Mouse (Mus musculus): ENCODE data around the gene Plcl1.

Gene Plcl1

DNA sequence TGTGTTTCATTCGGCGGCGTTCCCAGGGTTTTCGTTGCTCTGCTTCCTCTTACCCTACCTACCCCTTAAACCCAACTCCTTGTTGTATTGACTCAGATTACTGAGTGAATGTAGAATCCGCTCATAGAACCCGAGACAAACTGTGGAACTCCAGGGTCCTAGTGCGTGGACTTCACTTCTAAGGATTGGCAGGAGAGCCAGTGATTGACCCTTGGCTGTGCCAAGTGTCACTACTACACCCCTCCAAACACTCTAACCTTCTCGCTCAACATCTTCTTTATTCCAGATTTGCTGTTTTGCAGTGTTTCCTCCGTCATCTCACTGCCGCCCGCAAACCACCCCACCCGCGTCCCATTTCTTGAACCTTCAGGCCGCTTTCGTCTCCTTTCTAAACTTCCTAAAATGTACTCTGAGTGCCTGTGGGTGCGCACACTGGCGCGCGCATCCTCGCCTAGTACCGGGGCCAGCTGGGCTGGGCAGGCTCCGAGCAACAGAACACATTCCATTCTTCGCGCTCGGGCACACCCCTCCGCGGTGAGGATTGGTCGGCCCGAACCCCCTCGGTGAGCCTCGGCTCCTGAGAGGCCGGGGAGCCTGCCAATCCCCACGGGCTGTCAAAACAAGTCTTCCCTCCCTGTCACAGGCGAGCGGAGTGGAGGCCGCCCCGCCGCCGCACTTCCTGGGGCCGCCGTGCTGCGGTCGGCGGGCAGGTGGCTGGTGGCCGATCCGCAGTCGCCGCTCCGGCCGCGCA, at the start of gene Plcl1:
TSS of gene Plcl1 (plus strand) at position 650 of the 751 bp plus-strand sequence.
- in situ Hi-C loops (cut with MseI, MboI): loop anchor here (5.0 to 10.0 kb wide), 3 partner anchors 327 to 469 kb away; no protein-coding TSS in a partner anchor

GRCm38 (mm10) chr1:55362634-55363033, 43.1 kb upstream of the Plcl1 start:
- in situ Hi-C loops (cut with MseI, MboI): no loop called here

- in situ Hi-C loops (cut with MseI, MboI): no loop called here
Observed at GRCm38 (mm10) chr1:55363044-55363565, 42.6 kb upstream of the Plcl1 start, which contains the start of gene Boll. Boll (minus strand) TSS chr1:55363469.

DNA sequence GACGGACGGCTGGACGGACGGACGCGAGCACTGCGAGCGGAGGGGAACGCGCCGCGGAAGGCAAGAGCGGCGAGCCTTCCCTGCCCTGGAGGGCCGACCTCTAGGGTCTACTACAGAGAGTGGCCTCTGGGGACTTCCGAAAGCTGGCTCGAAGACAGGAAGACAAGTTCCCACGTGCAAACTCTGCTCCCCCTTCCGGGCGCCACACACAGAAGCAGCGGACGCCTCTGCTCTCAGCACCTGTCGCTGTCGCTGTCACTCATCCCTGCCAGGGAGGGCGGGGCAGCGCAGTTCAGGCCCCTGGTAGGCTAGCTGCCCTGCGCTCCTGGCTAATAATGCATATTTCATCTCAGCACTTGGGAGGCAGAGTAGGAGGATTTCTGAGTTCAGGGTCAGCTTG, 42.1 kb upstream of the Plcl1 start:
- in situ Hi-C loops (cut with MseI, MboI): no loop called here

DNA sequence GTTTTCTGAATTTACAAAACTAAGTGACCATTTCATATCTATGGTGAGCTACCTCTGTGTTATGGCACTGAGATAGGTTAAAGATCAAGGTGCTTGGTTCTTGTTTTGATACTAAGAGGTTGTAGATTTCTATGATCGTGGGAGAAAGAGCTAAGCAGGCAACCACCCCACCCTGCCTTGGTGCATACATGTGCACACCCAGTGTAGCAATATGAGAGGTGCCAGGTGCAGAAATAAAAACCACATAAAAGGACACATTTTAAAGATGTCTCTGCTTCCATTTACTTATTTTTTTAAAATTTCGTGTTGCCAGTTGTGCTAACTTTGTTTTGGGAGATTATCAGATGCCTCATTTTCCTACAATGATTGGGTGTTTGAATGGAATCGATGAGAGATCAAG, 33.1 kb upstream of the Plcl1 start:
- in situ Hi-C loops (cut with MseI, MboI): no loop called here

DNA sequence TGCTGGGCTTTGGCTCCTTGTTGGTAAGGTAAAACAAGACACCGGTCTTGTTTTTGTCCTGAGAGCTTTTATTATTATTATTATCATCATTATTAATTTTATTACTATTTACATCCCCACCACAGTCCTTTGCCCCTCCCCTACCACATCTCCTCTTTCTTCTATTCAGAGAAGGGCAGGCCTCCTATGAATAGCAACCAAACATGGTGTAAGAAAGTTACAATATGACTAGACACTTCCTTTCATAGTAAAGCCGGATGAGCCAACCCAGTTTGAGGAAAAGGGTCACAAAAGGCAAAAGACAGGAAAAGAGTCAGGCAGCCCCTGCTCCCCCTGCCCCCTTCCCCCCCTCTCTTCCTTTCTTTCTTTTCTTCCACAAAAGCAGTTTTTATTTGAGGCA, 25.2 kb upstream of the Plcl1 start:
- in situ Hi-C loops (cut with MseI, MboI): loop anchor here in 1 of 2 experiments (5.0 kb wide), 1 partner anchor 83 kb away; no protein-coding TSS in a partner anchor

DNA sequence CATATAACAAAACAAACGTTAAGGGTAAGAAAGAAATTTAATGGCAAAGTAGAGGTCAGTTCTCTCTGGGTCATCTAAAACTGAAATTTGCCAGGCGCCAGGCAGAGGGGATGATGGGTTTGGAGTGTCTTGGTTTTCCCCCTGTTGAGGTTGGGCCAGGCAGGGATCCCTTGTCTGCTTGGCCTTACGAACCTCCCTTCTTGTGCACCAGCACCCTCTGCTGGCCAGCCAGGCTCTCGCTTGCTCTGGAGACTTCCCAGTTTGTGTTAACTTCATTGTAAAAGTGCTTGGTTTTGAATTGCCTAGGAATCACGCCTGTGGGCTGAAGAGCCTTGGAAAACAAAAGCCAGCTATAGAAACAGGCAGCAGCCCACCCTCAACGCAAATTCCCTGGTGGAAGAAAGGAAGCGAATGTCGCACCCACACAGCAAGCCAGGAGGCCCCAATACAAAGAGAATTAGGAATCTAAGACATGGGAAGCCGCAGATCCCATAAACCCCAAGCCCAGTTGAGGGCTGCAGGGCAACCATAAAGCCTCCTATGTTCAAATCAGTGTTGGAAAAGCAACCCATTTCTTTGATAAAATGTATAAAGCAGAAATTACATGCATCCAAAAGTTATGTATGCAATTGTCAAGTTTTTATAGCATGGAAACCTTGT, 22.5 kb upstream of the Plcl1 start:
- in situ Hi-C loops (cut with MseI, MboI): loop anchor here in 1 of 2 experiments (5.0 kb wide), 1 partner anchor 86 kb away; no protein-coding TSS in a partner anchor

GRCm38 (mm10) chr1:55399891-55400290, 5.8 kb upstream of the Plcl1 start:
- in situ Hi-C loops (cut with MseI, MboI): loop anchor here (10.0 kb wide), 1 partner anchor 475 kb away; no protein-coding TSS in a partner anchor

- in situ Hi-C loops (cut with MseI, MboI): loop anchor here (10.0 kb wide), 1 partner anchor 470 kb away; no protein-coding TSS in a partner anchor
Observed at GRCm38 (mm10) chr1:55404439-55404838, 1.3 kb upstream of the Plcl1 start.

DNA sequence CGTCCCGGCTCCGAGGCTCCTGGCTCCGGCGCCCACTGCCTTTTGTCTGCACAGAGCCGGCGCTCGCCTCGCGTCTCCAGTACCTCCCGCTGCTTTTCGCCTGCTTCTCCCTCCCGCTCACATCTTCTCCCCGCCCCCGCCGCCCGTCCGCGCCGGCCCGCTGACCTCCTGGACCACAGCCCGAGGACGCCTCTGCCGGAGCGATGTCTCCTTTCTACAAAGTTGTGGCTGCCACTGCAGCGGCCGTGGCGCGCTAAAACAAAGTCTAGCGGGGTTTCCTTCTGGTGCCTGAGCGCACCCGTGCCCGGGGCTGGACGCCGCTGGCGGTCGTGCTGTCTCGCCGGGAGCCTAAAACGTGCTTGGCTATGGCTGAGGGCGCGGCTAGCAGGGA, 297 bp downstream of the Plcl1 start:
- in situ Hi-C loops (cut with MseI, MboI): loop anchor here (5.0 to 10.0 kb wide), 3 partner anchors 326 to 469 kb away; no protein-coding TSS in a partner anchor

GRCm38 (mm10) chr1:55406531-55407375, 1.0 kb downstream of the Plcl1 start:
- in situ Hi-C loops (cut with MseI, MboI): loop anchor here (5.0 to 10.0 kb wide), 3 partner anchors 326 to 468 kb away; no protein-coding TSS in a partner anchor

DNA sequence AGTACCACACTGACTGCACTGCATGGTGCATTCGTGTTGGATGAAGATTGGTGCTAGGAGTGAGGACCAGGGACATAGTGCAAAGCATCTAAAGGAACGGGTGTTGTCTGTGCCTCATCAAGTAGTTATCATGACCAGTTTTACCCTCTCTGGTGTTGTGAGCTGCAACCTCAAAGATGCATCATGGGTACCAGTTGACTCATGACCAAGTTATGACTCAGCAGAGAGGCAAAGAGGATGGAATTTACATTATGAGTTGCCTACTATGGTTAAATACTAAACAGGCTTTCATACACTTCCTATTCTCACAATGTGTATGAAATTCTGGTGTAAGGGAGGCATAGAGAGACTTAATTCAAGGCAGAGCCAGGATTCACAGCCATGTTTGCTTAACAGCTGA, 4.9 kb downstream of the Plcl1 start:
- in situ Hi-C loops (cut with MseI, MboI): no loop called here

GRCm38 (mm10) chr1:55411079-55411478, 5.4 kb downstream of the Plcl1 start:
- in situ Hi-C loops (cut with MseI, MboI): no loop called here

DNA sequence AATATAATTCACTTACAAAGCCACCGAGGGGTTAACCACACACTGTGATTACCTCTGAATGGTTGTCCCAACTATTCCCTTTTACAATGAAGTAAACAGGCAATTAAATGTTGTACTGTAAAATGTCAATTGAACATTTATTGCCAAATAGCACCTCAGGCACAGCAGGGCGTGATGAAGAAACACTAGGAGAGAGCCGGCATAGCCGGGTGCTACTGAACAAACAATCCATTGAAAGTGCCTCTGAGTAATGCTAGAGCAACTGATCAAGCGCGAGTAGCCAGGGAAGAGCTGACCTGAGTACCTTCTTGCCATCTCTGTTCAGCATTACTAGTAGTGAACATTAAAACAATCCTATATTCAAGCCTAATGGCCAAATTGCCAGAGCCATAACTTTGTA, 6.8 kb downstream of the Plcl1 start:
- in situ Hi-C loops (cut with MseI, MboI): no loop called here

DNA sequence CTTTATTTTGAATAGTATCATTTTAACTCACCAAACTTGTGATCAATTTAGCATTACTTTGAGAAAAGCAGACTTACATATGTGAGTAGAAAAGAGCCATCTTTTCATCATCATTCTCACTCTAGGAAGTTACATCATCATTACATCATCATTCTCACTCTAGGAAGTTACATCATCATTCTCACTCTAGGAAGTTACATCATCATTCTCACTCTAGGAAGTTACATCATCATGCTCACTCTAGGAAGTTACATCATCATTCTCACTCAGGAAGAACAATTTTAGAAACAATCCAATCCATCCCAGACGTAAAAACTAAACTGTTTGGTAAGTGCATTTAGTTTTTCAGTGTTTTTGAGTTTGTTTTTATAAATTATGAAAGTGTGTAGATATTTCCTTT, 7.8 kb downstream of the Plcl1 start:
- in situ Hi-C loops (cut with MseI, MboI): no loop called here

DNA sequence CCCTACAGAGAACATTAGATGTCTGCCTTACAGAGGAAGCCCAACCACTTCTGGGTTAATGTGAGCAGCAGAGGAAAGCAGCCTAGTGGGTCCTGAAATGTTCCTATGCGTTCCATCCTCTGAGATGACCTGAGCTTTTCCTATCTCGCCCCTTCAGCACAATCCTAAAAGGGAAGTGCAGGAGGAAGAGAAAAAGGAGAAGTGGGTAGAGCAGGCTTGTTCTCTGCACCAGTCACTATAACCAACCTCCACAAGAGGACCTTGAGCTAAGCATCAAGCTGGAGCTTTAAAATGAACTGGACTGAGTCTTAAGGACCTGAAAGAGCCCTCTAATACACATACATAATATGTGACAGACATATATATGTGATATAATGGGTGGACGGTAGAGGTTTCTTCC, 13.2 kb downstream of the Plcl1 start:
- in situ Hi-C loops (cut with MseI, MboI): no loop called here

GRCm38 (mm10) chr1:55427607-55428006, 21.9 kb downstream of the Plcl1 start:
- in situ Hi-C loops (cut with MseI, MboI): no loop called here

DNA sequence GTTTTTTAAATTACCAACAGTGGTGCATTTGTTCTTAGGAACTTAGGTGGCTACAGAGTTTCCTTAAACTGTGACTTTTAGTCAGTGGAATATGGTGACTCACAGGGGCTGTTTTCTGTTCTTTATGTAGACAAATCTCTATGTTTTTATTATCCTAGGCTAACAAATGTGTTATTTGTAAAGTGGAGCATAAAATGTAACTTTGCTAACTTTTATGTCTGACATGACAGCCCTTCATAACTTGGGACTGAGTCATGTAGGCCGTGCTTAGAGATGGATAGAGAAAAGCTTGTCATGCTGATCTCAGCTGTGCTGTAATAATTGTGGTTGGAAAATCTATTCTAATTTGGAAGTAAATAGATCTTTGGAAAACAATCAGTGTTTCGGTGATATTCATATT, 23.3 kb downstream of the Plcl1 start:
- in situ Hi-C loops (cut with MseI, MboI): no loop called here

GRCm38 (mm10) chr1:55429708-55430107, 24.0 kb downstream of the Plcl1 start:
- in situ Hi-C loops (cut with MseI, MboI): no loop called here

GRCm38 (mm10) chr1:55430587-55430986, 24.9 kb downstream of the Plcl1 start:
- in situ Hi-C loops (cut with MseI, MboI): no loop called here

DNA sequence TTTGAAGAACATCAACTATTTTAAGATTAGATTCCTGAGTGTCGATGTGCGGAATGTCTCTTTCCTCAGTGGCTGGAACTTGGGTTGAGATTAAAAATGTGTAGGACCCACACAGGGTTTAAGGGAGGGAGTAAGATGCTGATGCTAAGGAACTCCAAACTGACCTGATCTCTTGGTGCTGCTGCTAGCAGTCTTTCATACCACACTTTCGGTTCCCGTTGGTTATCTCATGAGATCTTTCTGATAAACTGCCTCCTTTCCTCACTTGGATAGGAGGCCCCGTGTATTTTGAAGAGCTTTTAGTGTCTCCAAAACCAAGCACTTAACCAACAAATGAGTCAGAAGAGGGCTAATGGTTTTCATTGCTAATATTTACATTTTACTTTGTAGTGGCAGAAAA, 30.9 kb downstream of the Plcl1 start:
- in situ Hi-C loops (cut with MseI, MboI): no loop called here
